Mouse (Mus musculus) bone marrow macrophage, adult 2 months (primary cell): ENCODE results near the gene Gbp3. TPM values are rescaled to one million over a fixed set of nuclear protein-coding genes. Genes with fewer than 3 reads are reported as not detected.
A peak's percentile ranks its signal among the peaks of the same experiment; 100 is the strongest.
"Not testable (repeated sequence)": the region's sequence is repeated elsewhere in the genome, so short reads cannot be mapped to it uniquely, and the experiment has no call there.

Source experiments
- H3K27ac ChIP-seq: 2 replicates; pipeline ENCODE4 v1.5.1; 2012; ENCODE audit warnings: low read depth, low read length; ENCODE audit not compliant: insufficient read depth
- H3K4me1 ChIP-seq: 2 replicates; pipeline ENCODE4 v1.6.1; 2012; ENCODE audit warnings: low read length; ENCODE audit not compliant: control insufficient read depth, insufficient read depth
- H3K4me3 ChIP-seq: 2 replicates; pipeline ENCODE4 v1.5.1; 2012; ENCODE audit warnings: mild to moderate bottlenecking, low read length, moderate library complexity; ENCODE audit not compliant: insufficient read depth
- CTCF ChIP-seq: IDR thresholded peaks from 2 replicates; pipeline ENCODE4 v1.5.1; 2012; ENCODE audit warnings: low read depth, mild to moderate bottlenecking, low read length, moderate library complexity
- POLR2A ChIP-seq: IDR thresholded peaks from 2 replicates; pipeline ENCODE4 v1.6.1; 2012; ENCODE audit warnings: mild to moderate bottlenecking, low read depth, low read length, borderline replicate concordance
- polyA plus RNA-seq: library from polyadenylated mRNA; stranded (reverse); fragments of >200 nt; gene quantifications from 2 replicates; pipeline ENCODE4 v1.2.4, GENCODE M21; 2012; ENCODE audit not compliant: missing spikeins, insufficient read depth, insufficient read length

Gene Gbp3
- polyA plus RNA-seq, 1 experiment: 27.5 TPM

DNA sequence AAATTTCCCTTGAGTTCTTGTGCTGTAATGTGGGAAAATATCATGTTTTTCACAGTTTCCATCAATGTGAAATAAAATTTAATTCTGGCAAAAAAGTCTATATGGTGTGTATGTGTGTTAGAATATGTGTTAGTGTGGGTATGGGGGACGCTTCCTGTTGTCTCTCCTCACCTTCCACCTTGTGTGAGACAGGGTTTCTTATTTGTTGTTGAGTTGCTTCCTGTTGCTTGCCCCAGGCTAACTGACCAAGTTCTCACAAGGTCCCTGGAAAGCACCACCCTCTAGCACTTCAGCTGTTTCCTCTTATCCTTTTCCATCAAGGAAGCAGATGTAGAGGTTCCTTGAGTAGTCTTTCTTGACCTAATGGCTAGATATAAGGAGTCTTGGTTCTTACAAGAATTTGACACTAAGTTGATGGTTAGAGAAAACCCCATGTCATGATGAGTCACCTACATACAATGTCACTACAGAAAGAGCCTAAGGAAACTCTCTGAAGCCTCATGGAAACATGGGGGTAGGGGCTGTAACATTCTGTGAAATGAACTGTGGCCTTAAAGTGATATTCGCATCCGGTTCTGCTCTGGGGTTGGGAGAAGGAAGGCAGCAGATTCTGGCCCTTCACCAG lies 9.7 kb upstream of the Gbp3 start:
- TF ChIP-seq POLR2A (no peak), CTCF (no peak)
- Histone ChIP-seq H3K27ac (no peak overlapping the region), H3K4me3 (no peak overlapping the region), H3K4me1 (no peaks in the 10 kb centered on the region)

- TF ChIP-seq POLR2A (no peak), CTCF (no peak)
- Histone ChIP-seq H3K27ac (no peak overlapping the region), H3K4me3 (no peak overlapping the region), H3K4me1 (peaks cover under 1% of the 10 kb centered on the region; the same call in 1 of the 2 replicates)
These were observed 5.2 kb upstream of the Gbp3 start for GRCm38 (mm10) chr3:142554601-142555000.

- Histone ChIP-seq H3K4me1 (peaks cover 7% of the 10 kb centered on the region), H3K4me3 (no peak overlapping the region), H3K27ac (no peak overlapping the region)
- TF ChIP-seq CTCF: no peak
- TF ChIP-seq POLR2A: no peak
These were observed 4.2 kb upstream of the Gbp3 start for GRCm38 (mm10) chr3:142555623-142556022.

DNA sequence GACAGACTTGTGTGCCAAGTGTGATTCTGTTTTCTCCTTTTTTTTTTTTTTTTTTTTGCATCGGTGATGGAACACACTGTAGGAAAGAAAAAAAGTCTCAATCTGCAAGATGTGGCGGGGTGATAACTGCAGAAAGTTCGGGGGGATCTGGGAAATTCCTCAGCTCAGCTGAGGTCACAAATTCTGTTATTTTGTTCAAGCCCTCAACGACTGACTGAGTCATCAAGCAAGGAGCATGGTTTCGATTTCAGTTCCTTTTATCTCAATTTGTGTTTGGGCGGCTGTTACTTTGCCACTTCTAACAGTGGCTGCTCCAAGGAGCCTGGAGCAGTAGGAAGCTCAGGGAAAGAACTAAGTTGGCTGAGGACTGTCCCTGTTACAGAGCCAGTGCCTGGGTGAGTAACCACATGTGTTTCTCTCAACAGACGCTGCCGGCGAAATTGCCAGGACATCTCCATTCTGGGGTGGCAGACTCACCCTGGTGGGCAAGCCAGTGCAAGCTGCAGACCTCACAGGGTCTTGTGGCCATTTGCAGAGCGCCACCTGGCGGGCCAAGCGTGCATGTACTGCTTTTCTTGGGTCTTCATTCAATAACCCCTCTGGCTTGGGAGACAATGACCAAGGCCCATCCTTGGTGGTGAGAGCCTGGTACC lies 596 bp downstream of the Gbp3 start:
- Histone ChIP-seq H3K4me1 (peaks cover 20% of the 10 kb centered on the region), H3K4me3 (peak overlapping the region; percentile 62), H3K27ac (peak overlapping the region; percentile 86)
- TF ChIP-seq POLR2A: no peak
- TF ChIP-seq CTCF: peak; percentile 99

- Histone ChIP-seq H3K27ac (no peak overlapping the region), H3K4me3 (peak overlapping the region; percentile 62)
- TF ChIP-seq POLR2A (no peak), CTCF (no peak)
These were observed 1.3 kb downstream of the Gbp3 start for GRCm38 (mm10) chr3:142561045-142561646.

GRCm38 (mm10) chr3:142561666-142562065 lies 1.8 kb downstream of the Gbp3 start:
- TF ChIP-seq POLR2A (no peak), CTCF (no peak)
- H3K4me3 ChIP-seq: no peak overlapping the region
- H3K27ac ChIP-seq: no peak overlapping the region
- peaks cover 20% of the 10 kb centered on the region for H3K4me1 ChIP-seq

More at GRCm38 (mm10) chr3:142561045-142561646, 1.3 kb downstream of the Gbp3 start:
- H3K4me1 ChIP-seq: peaks cover 20% of the 10 kb centered on the region

DNA sequence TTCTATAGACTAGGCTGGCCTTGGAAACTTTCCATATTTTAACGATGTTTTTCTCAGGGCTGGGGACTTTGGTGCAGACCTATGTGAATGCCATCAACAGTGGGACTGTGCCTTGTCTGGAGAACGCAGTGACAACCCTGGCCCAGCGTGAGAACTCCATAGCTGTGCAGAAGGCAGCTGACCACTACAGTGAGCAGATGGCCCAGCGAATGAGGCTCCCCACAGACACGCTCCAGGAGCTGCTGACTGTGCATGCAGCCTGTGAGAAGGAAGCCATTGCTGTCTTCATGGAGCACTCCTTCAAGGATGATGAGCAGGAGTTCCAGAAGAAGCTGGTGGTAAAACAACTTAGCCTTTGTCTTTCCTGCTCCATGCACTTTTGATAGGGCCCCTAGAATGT lies 7.7 kb downstream of the Gbp3 start:
- H3K4me1 ChIP-seq, H3K4me3 ChIP-seq, H3K27ac ChIP-seq: not testable (repeated sequence)

DNA sequence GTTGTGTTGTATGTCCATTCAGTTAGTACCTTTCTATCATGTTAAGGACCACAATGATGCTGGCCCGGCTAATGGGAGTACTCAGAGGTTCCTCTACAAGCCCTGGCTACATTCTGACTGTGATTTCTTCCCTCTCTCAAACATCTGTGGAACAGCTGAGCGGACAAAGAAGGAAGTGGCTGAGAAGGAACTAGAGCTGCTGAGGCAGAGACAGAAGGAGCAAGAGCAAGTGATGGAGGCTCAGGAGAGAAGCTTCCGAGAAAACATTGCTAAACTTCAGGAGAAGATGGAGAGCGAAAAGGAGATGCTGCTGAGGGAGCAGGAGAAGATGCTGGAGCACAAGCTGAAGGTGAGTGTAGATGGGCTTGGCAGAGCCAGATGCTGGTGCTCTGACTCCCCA lies 10.9 kb downstream of the Gbp3 start:
- no peak for TF ChIP-seq POLR2A
- TF ChIP-seq CTCF: no peak
- H3K27ac ChIP-seq: no peak overlapping the region

DNA sequence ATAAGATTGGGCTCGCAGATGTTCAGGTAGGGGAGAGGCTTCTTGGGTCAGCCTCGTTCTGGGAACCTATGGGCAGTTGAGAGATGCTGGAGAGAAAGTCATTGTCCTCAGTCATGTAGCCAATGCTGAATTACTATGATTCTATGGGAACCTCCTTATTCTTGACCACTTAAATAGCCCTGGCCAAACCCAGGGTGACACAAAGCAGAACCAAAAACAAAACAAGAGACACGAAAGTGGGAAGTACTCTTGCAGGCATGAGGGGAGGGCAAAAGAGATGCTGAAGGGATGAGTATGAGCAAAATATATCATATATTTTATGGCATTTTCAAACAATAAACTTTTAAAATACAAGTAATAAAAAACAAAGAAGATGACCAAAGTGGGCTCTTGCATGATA lies 17.3 kb downstream of the Gbp3 start:
- Histone ChIP-seq H3K4me3 (no peak overlapping the region), H3K27ac (no peak overlapping the region), H3K4me1 (no peaks in the 10 kb centered on the region)
- TF ChIP-seq CTCF: no peak
- no peak for TF ChIP-seq POLR2A

More for the DNA sequence above, 10.9 kb downstream of the Gbp3 start:
- no peak overlapping the region for H3K4me3 ChIP-seq
- no peaks in the 10 kb centered on the region for H3K4me1 ChIP-seq

DNA sequence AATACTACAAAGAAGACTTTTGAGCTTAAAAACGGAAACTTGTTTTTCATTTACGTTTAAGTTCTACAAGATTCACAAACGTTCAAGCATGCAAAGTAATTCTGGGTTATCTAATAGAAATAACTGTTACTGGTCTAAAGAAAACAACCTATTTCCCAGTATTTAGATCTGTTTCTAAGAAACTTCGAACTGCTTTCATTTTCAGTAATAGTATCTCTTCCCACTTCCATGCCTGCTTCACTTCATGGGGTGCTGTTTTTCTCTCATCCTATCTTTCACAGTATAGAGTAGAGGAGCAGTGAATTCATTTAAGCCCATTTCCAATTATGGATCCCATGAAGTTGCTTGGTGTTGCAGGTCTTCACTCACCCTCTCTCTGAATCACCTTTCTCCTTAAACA lies 18.5 kb downstream of the Gbp3 start:
- no peak for TF ChIP-seq POLR2A
- no peak for TF ChIP-seq CTCF
- no peak overlapping the region for H3K27ac ChIP-seq
- no peaks in the 10 kb centered on the region for H3K4me1 ChIP-seq
- no peak overlapping the region for H3K4me3 ChIP-seq

DNA sequence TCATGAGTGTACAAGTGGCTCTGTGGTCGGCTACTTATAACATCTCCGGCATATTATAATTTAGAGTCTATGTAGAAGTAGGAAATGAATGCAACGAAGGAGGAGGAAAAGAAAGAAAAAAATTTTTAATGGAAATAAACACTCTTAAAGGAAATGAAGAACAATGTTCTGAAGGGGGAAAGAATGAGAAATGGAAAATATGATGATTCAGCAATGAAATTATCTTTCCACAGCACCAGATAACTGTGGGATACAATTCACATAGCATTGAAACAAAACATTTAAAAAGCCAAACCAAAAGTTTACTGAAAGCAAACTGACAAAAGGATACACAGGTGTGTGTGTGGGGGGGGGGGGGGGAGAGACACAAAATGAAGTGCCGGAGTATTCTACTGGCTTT lies 23.2 kb downstream of the Gbp3 start:
- TF ChIP-seq CTCF: no peak
- TF ChIP-seq POLR2A: no peak
- H3K27ac ChIP-seq: no peak overlapping the region

More for the DNA sequence above, 23.2 kb downstream of the Gbp3 start:
- no peaks in the 10 kb centered on the region for H3K4me1 ChIP-seq
- H3K4me3 ChIP-seq: no peak overlapping the region
